Mouse (Mus musculus) megakaryocyte, adult 5-6 weeks (primary cell): ENCODE results near the gene Ctrb1. TPM values are rescaled to one million over a fixed set of nuclear protein-coding genes. Genes with fewer than 3 reads are reported as not detected.

ENCODE experiments used
- total RNA-seq, 2 experiments: library from RNA; stranded (forward) in 1 of 2; stranded (reverse) in 1 of 2; fragments of 153-499, 151-499 nt in 1 of 2; fragments of 221-1000, 200-1000 nt in 1 of 2; gene quantifications; 2 replicates each; pipeline versions ENCODE4 v1.2.3 to v1.2.4; 2015 to 2017

Gene Ctrb1
- total RNA-seq, 2 experiments from 2014 or later = not detected

Other genes starting within 250 kb of the Ctrb1 start
- 3.1 and 3.3 TPM in 2 replicates for gene Wdr59, start 168.9 kb downstream of the Ctrb1 start, total RNA-seq (2015)
- 1.5 and 2.1 TPM in 2 replicates for gene Wdr59, start 168.9 kb downstream of the Ctrb1 start, total RNA-seq (2017)
- gene Znrf1, start 154.9 kb downstream of the Ctrb1 start, total RNA-seq (2015) = 67.1 and 73.4 TPM in 2 replicates
- 39.3 and 50.3 TPM in 2 replicates for gene Znrf1, start 154.9 kb downstream of the Ctrb1 start, total RNA-seq (2017)
- gene Ldhd, start 60.6 kb downstream of the Ctrb1 start, total RNA-seq (2015) = 0.05 TPM in 1 of 2 replicates, not detected in the other
- gene Ldhd, start 60.6 kb downstream of the Ctrb1 start, total RNA-seq (2017) = 0.07 TPM in 1 of 2 replicates, not detected in the other
- gene Zfp1, start 47.6 kb downstream of the Ctrb1 start, total RNA-seq (2015) = 5.3 and 7.2 TPM in 2 replicates
- gene Zfp1, start 47.6 kb downstream of the Ctrb1 start, total RNA-seq (2017) = 8.3 and 10.9 TPM in 2 replicates
- gene Bcar1, start 52.8 kb upstream of the Ctrb1 start, total RNA-seq (2015) = 0.21 TPM in 1 of 2 replicates, not detected in the other
- gene Bcar1, start 52.8 kb upstream of the Ctrb1 start, total RNA-seq (2017) = not detected in 2 replicates
- gene Cfdp1, start 163.3 kb upstream of the Ctrb1 start, total RNA-seq (2015) = 62.8 and 71.2 TPM in 2 replicates
- 100 TPM in 2 replicates for gene Cfdp1, start 163.3 kb upstream of the Ctrb1 start, total RNA-seq (2017)
- 1.6 and 2.9 TPM in 2 replicates for gene Tmem170, start 185.7 kb upstream of the Ctrb1 start, total RNA-seq (2015)
- 1.4 and 1.8 TPM in 2 replicates for gene Tmem170, start 185.7 kb upstream of the Ctrb1 start, total RNA-seq (2017)
- gene Chst5, start 219.4 kb upstream of the Ctrb1 start, total RNA-seq (2015) = not detected in 2 replicates
- gene Chst5, start 219.4 kb upstream of the Ctrb1 start, total RNA-seq (2017) = not detected in 2 replicates
- not detected in 2 replicates for gene Tmem231, start 242.9 kb upstream of the Ctrb1 start, total RNA-seq (2015)
- 0.33 TPM in 1 of 2 replicates, not detected in the other for gene Tmem231, start 242.9 kb upstream of the Ctrb1 start, total RNA-seq (2017)
- 69.8 and 82.1 TPM in 2 replicates for gene Gabarapl2, start 249.7 kb upstream of the Ctrb1 start, total RNA-seq (2015)
- 46.0 and 55.7 TPM in 2 replicates for gene Gabarapl2, start 249.7 kb upstream of the Ctrb1 start, total RNA-seq (2017)